Mouse (Mus musculus) embryonic fibroblast, embryonic 13.5 days (primary cell): Measurements from ENCODE around the gene Itgae.

ENCODE experiments used
- CTCF ChIP-seq: IDR thresholded peaks from 2 replicates; pipeline ENCODE4 v1.5.1; 2011; ENCODE audit warnings: mild to moderate bottlenecking, control low read depth, low read length, moderate library complexity, borderline replicate concordance; ENCODE audit not compliant: insufficient read depth
- POLR2A ChIP-seq: IDR thresholded peaks from 2 replicates; pipeline ENCODE4 v1.6.1; 2011; ENCODE audit warnings: low read depth, mild to moderate bottlenecking, control low read depth, low read length, moderate library complexity

GRCm38 (mm10) chr11:73085391-73085790 lies 5.0 kb upstream of the Itgae start:
- TF ChIP-seq CTCF (no peak), POLR2A (no peak)
